Mouse (Mus musculus) forebrain, embryonic 14.5 days (tissue): ENCODE results near the gene Slf2. TPM values are rescaled to one million over a fixed set of nuclear protein-coding genes. Genes with fewer than 3 reads are reported as not detected.

ENCODE experiments used
- ATAC-seq: fragments of 200-750 bp; cut with Nextera tagmentation; 2 replicates; pipeline ENCODE4 v1.8.0; 2017; ENCODE audit warnings: mild to moderate bottlenecking, moderate library complexity
- DNase-seq: peaks from one replicate; pipeline ENCODE4 v3.0.0-alpha.2; 2015; ENCODE audit warnings: low spot score
- H3K27ac ChIP-seq: fragments of 300-500 bp; sonication (generic); 2 replicates; pipeline ENCODE4 v1.5.1; 2014; ENCODE audit warnings: low read depth, mild to moderate bottlenecking, control low read depth, low read length, moderate library complexity
- H3K27me3 ChIP-seq: fragments of 300-500 bp; sonication (generic); replicated peaks from 2 replicates; pipeline ENCODE4 v1.6.1; 2014; ENCODE audit warnings: low read length, control low read depth, mixed read lengths; ENCODE audit not compliant: control insufficient read depth, insufficient read depth
- H3K36me3 ChIP-seq: fragments of 300-500 bp; sonication (generic); 2 replicates; pipeline ENCODE4 v1.6.1; 2014; ENCODE audit warnings: low read length, control low read depth; ENCODE audit not compliant: control insufficient read depth, insufficient read depth
- H3K4me1 ChIP-seq: fragments of 300-500 bp; sonication (generic); 2 replicates; pipeline ENCODE4 v1.6.1; 2014; ENCODE audit warnings: antibody characterized with exemption, low read length, control low read depth; ENCODE audit not compliant: control insufficient read depth, insufficient read depth
- H3K4me2 ChIP-seq: fragments of 300-500 bp; sonication (generic); 2 replicates; pipeline ENCODE4 v1.6.1; 2014; ENCODE audit warnings: mild to moderate bottlenecking, control low read depth, low read length
- H3K4me3 ChIP-seq: fragments of 300-500 bp; sonication (generic); 2 replicates; pipeline ENCODE4 v1.5.1; 2014; ENCODE audit warnings: low read depth, low read length, control low read depth
- H3K9ac ChIP-seq: fragments of 300-500 bp; sonication (generic); 2 replicates; pipeline ENCODE4 v1.6.1; 2014; ENCODE audit warnings: mild to moderate bottlenecking, low read length, control low read depth, moderate library complexity
- H3K9me3 ChIP-seq: fragments of 300-500 bp; sonication (generic); replicated peaks from 2 replicates; pipeline ENCODE4 v1.6.1; 2016; ENCODE audit warnings: low read length, control low read depth, mixed read lengths; ENCODE audit not compliant: control insufficient read depth
- WGBS: fragments of 180-500 bp; shearing (Covaris S2); extraction: QIAGEN DNeasy Blood & Tissue Kit; methylation state at CpG from one replicate; pipeline ENCODE4 v1.1.7; 2014; 5-methylcytosine and 5-hydroxymethylcytosine counted together
- polyA plus RNA-seq: library from polyadenylated mRNA; unstranded; fragments of >200 nt; fragmentation: Nextera tagmentation; extraction: Ambion mirVana; gene quantifications from 2 replicates; pipeline ENCODE4 v1.2.1, GENCODE M21; 2014

The Slf2 gene
- polyA plus RNA-seq, 1 experiment from 2014 or later = 22.9 TPM

DNA sequence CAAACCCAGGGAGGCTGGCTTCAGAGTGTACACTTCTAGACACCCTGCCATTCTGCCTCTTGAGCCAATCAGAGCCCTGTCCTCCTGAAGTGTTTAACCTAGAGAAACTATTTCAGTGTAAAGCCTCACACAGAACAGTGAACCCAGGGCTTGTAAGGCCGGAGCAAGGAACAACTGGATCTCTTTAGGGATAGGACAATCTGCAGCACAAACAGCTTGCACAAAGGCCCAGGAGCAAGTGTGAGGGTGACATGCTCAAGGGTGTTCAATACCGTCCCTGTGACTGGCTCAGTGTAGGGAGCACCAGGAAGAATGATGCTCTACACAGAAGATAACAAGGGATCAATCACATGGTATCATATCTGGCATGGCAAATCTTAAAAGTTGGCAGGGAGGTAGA, 8.4 kb upstream of the Slf2 start:
- H3K36me3 ChIP-seq = no peaks in the 10 kb centered on the region
- H3K27ac ChIP-seq = no peak overlapping the region
- DNase-seq = no peak
- H3K4me1 ChIP-seq = no peaks in the 10 kb centered on the region
- no peaks in the 10 kb centered on the region for H3K27me3 ChIP-seq
- WGBS = 75% methylated on average over 2 of the region's 2 CpGs
- ATAC-seq = no peak
- no peak overlapping the region for H3K9ac ChIP-seq
- no peak overlapping the region for H3K4me2 ChIP-seq
- no peaks in the 10 kb centered on the region for H3K9me3 ChIP-seq
- H3K4me3 ChIP-seq = no peak overlapping the region

GRCm38 (mm10) chr19:44924699-44925098, 6.3 kb upstream of the Slf2 start:
- Histone ChIP-seq H3K4me1 (no peaks in the 10 kb centered on the region), H3K27ac (no peak overlapping the region), H3K9ac (no peak overlapping the region), H3K9me3 (no peaks in the 10 kb centered on the region), H3K4me3 (no peak overlapping the region), H3K27me3 (no peaks in the 10 kb centered on the region), H3K4me2 (no peak overlapping the region), H3K36me3 (no peaks in the 10 kb centered on the region)
- no peak for DNase-seq
- ATAC-seq = no peak
- WGBS = 65% methylated on average over 5 of the region's 5 CpGs

DNA sequence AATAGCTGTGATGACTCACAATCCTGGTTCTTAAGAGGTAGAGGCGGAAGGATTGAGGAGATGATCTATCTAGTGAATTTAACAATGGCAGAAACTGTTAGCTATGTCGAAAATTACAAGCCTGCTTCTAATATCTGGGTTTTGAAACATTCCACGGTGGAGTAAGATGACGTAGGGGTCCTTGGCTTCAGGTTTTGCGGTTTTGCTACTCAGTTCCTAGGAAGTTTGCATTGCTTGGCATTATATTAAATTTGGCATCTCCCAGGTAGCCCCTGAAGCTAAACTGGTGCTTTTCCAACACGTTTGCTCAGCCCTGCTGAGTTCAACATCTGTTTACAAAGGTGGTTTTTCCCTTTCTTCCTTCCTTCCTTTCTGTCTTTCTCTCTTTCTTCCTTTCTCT, 4.2 kb upstream of the Slf2 start:
- Histone ChIP-seq H3K36me3 (no peaks in the 10 kb centered on the region), H3K9me3 (no peaks in the 10 kb centered on the region), H3K4me3 (no peak overlapping the region), H3K27me3 (no peaks in the 10 kb centered on the region), H3K27ac (no peak overlapping the region), H3K4me1 (peaks cover 3% of the 10 kb centered on the region; the same call in 1 of the 2 replicates), H3K9ac (no peak overlapping the region), H3K4me2 (no peak overlapping the region)
- ATAC-seq (no peak), DNase-seq (no peak)
- WGBS = 77% methylated on average over 6 of the region's 6 CpGs

GRCm38 (mm10) chr19:44927250-44927649, 3.7 kb upstream of the Slf2 start:
- Histone ChIP-seq H3K27ac (no peak overlapping the region), H3K4me1 (peaks cover 5% of the 10 kb centered on the region; the same call in 1 of the 2 replicates), H3K9me3 (no peaks in the 10 kb centered on the region), H3K27me3 (no peaks in the 10 kb centered on the region), H3K4me3 (no peak overlapping the region), H3K9ac (no peak overlapping the region), H3K36me3 (no peaks in the 10 kb centered on the region), H3K4me2 (no peak overlapping the region)
- 69% methylated on average over 1 of the region's 1 CpGs for WGBS
- DNase-seq (no peak), ATAC-seq (no peak)

GRCm38 (mm10) chr19:44928185-44928584, 2.8 kb upstream of the Slf2 start:
- no peaks in the 10 kb centered on the region for H3K9me3 ChIP-seq
- H3K27ac ChIP-seq = no peak overlapping the region
- no peak for DNase-seq
- 54% methylated on average over 8 of the region's 8 CpGs for WGBS
- no peaks in the 10 kb centered on the region for H3K27me3 ChIP-seq
- no peak overlapping the region for H3K9ac ChIP-seq
- no peak for ATAC-seq
- no peaks in the 10 kb centered on the region for H3K36me3 ChIP-seq
- H3K4me2 ChIP-seq = no peak overlapping the region
- peaks cover 9% of the 10 kb centered on the region for H3K4me1 ChIP-seq
- no peak overlapping the region for H3K4me3 ChIP-seq

DNA sequence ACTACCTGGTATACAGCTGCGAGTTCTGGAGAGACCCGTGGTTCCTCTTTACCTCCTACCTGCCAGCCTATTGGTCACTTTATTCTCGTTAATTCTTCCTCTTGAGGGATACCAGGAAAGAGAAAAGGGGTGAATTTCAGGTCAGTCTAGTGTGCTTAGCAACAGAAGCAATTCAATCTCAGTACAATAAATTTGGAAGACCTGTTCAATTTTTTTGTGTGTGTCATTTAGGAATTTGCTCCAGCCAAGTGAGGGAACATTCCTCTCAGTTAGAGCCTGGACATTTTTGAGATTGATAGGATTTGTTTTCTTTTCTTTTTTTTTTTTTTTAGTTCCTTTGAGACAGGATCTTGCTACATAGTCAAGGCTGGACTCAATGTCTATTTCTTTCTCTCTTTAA, 1.7 kb upstream of the Slf2 start:
- DNase-seq = no peak
- ATAC-seq = no peak
- H3K9me3 ChIP-seq = no peaks in the 10 kb centered on the region
- no peak overlapping the region for H3K4me2 ChIP-seq
- WGBS = 21% methylated on average over 3 of the region's 3 CpGs
- H3K9ac ChIP-seq = no peak overlapping the region
- no peak overlapping the region for H3K4me3 ChIP-seq
- no peaks in the 10 kb centered on the region for H3K36me3 ChIP-seq
- H3K27ac ChIP-seq = no peak overlapping the region
- no peaks in the 10 kb centered on the region for H3K27me3 ChIP-seq
- H3K4me1 ChIP-seq = peaks cover 9% of the 10 kb centered on the region

- Histone ChIP-seq H3K4me2 (peak overlapping the region; percentile 73; the same call in 1 of the 2 replicates), H3K36me3 (no peaks in the 10 kb centered on the region), H3K4me3 (no peak overlapping the region), H3K9ac (no peak overlapping the region), H3K27ac (no peak overlapping the region), H3K27me3 (no peaks in the 10 kb centered on the region), H3K4me1 (peaks cover 9% of the 10 kb centered on the region), H3K9me3 (no peaks in the 10 kb centered on the region)
- ATAC-seq = no peak
- WGBS = 49% methylated on average over 10 of the region's 10 CpGs
- DNase-seq = no peak
These were observed 1.3 kb upstream of the Slf2 start for GRCm38 (mm10) chr19:44929663-44930062.

- peak overlapping the region; percentile 72; the same call in 1 of the 2 replicates for H3K9ac ChIP-seq
- WGBS = 48% methylated on average over 2 of the region's 2 CpGs
- peaks cover 4% of the 10 kb centered on the region for H3K36me3 ChIP-seq
- DNase-seq (no peak), ATAC-seq (no peak)
- peak overlapping the region; percentile 73 for H3K4me2 ChIP-seq
- no peaks in the 10 kb centered on the region for H3K27me3 ChIP-seq
- no peaks in the 10 kb centered on the region for H3K9me3 ChIP-seq
- H3K27ac ChIP-seq = no peak overlapping the region
- peak overlapping the region; percentile 97 for H3K4me3 ChIP-seq
- peaks cover 9% of the 10 kb centered on the region for H3K4me1 ChIP-seq
These were observed 829 bp upstream of the Slf2 start for GRCm38 (mm10) chr19:44930122-44930521.

- Histone ChIP-seq H3K36me3 (peaks cover 15% of the 10 kb centered on the region), H3K27me3 (no peaks in the 10 kb centered on the region), H3K4me2 (peak overlapping the region; percentile 73), H3K4me1 (peaks cover 9% of the 10 kb centered on the region), H3K9me3 (no peaks in the 10 kb centered on the region), H3K27ac (peak overlapping the region; percentile 78), H3K9ac (peak overlapping the region; percentile 81), H3K4me3 (peak overlapping the region; percentile 97)
- DNase-seq = peak; percentile 95
- 1% methylated on average over 18 of the region's 18 CpGs for WGBS
- ATAC-seq = peak; percentile 90
These were observed 456 bp downstream of the Slf2 start for GRCm38 (mm10) chr19:44931454-44931759.
